Mouse (Mus musculus): ENCODE measurements around the gene Enho. TPM values are rescaled to one million over a fixed set of nuclear protein-coding genes. Genes with fewer than 3 reads are reported as not detected.
"Not testable (repeated sequence)": the region's sequence is repeated elsewhere in the genome, so short reads cannot be mapped to it uniquely, and the experiment has no call there.

The Enho gene
- polyA plus RNA-seq (2021) = 3.0 TPM

DNA sequence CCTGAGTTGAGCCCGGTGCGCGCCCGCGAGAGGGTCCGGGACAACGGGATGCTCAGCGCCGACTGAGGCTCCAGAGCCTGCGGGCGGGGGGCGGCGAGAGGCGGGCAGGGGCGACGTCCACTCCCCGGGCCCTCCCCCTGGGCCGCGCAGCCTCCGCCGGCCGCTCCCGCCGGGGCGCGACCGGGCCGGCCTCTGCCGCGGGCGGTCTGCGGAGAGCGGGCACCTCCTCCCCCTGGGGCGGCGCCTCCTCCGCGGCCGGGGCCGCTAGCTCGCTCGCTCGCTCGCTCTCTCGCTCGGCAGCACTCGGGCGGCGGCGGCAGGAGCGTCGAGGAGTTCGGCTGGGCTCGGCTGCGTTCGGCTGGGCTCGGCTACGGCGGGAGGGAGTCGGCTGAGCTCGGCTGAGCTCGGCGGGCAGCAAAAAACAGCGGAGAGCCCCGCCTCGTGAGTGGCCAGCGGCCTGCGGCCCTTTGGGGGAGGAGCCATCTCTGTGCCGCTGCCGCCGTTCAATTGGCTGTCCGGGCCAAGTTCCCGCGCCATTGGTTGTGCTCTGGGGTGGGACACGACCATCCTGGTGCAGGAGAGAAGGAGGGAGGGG lies at the start of gene Enho:
Gene Enho (minus strand): TSS at position 412 of the 595 bp plus-strand sequence.
- peak; percentile 55 for DNase-seq (ENCODE audit: low read depth, low spot score)
- CTCF ChIA-PET = no interaction called here
- no peak for TF ChIP-seq CTCF (IDR thresholded peaks at IDR 0.05)
- H3K27me3 ChIP-seq = no peaks in the 10 kb centered on the region
- POLR2A ChIA-PET = no interaction called here
- ATAC-seq = peak; percentile 89
- in situ Hi-C loops (cut with MboI; ENCODE audit: low pct_unique_long_range_greater_than_20kb) = no loop called here

DNA sequence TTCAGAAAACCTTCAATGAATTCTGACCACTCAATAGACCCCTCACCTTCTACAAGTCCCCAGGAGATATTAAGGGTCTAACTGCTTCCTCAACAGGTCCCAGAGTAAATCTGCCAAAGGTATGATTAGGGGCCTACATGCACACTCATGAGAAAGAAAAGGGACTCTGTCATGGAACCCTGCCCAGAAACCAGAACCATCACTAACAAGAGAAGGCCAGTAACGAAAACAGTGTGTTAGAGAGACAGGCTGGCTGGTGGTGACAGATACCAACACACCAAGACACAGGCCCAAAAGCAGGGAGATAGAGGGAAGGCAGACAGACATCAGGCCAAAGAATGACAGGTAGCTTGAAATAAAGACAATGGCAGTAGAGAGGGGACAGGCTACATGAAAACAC lies 48.4 kb upstream of the Enho start:
- ATAC-seq; CTCF ChIA-PET; H3K27me3 ChIP-seq; DNase-seq (ENCODE audit: low read depth, low spot score); POLR2A ChIA-PET; in situ Hi-C loops (cut with MboI; ENCODE audit: low pct_unique_long_range_greater_than_20kb): not testable (repeated sequence)

DNA sequence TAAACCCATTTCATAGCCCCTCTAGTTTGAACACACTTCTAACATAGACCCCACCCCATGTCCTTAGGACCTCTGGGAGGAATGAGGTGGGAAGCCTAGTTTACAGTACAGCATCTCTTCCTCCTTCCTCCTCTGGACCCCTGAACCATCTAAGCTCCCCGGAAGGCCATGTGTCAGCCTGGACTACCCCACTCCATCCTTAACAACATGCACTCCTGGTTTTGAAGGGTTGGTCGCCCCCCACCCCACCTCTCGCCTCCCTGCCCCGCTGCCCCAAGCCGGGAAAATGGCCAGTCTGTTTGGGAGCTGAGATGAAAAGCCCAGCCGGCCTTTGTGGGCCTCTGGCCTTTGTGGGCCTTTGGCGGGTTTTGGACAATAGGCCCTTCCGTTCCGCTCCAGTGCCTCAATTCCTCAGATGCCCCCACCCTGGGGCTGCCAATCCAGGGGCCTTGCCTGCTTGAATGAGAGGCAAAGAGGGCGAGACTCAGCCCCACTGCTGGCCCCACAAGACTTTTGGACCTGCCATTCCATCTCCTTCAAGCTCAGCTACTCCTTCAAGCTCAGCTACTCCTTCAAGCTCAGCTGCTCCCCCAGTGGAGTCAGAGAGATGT lies 45.9 kb upstream of the Enho start:
- H3K27me3 ChIP-seq; in situ Hi-C loops (cut with MboI; ENCODE audit: low pct_unique_long_range_greater_than_20kb); POLR2A ChIA-PET; CTCF ChIA-PET; DNase-seq (ENCODE audit: low read depth, low spot score); ATAC-seq: not testable (repeated sequence)

DNA sequence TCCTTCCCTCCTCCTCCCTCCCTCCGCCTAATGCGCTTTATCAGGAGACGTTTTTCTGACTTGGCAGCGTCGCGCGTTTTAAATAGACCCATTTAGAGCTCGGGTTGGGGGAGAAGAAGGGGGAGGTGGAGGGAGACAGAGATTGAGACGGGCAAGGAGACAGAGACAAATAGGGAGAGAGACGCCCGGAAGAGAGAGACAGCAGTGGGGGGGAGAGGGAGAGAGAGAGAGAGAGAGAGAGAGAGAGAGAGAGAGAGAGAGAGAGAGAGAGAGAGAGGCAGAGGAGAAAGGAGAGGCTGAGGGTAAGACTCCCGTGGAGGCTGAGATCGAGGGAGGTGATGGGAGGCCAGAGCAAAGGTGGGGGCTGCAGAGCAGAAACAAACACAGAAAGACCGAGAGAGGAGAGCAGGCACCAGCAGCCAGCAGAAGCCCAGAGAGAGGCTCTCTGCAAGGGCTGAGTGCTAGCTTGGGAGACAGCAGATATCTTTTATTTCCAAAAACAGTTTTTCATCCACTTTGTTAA lies 44.9 kb upstream of the Enho start:
- H3K27me3 ChIP-seq; in situ Hi-C loops (cut with MboI; ENCODE audit: low pct_unique_long_range_greater_than_20kb); POLR2A ChIA-PET; ATAC-seq; DNase-seq (ENCODE audit: low read depth, low spot score); CTCF ChIA-PET: not testable (repeated sequence)

DNA sequence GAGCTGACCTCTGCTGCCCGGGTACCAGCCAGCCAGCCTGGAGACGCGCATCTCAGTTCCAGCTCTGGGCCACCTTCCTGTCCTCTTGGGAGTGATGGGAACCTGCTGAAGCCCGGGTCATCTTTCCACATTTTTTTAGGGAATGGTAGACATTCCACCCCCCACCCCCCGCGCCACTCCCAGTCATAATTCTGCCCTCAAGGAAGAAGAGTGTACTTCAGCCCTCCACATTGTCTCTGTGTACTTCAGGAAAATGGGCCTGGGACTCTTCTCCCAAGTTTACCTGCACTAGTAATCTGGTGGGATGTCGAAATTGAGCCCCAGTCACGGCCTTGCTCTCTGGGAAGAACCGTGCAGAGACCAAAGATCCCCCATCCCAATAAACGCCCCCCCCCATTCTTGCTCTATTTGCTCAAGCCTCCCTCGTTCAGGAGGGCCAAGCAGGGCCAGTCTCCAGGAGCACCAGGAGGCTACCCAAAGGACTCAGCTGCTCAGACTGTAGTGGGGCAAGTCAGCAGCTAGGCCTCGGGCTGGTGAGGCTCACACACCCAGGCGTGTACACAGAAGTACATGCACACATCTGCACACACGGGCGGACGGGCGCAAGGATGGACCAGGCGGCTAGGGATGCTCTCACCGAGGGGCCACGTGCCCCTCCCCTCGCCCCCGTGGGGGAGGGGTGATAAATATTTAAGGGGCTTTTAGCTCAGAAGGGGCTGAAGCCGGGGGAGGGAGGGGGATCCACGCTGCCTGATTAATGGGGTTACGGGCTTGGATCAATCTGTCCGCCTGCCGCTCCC lies 44.2 kb upstream of the Enho start:
- peak; percentile 26 for ATAC-seq
- H3K27me3 ChIP-seq; CTCF ChIA-PET; DNase-seq (ENCODE audit: low read depth, low spot score); POLR2A ChIA-PET; in situ Hi-C loops (cut with MboI; ENCODE audit: low pct_unique_long_range_greater_than_20kb): not testable (repeated sequence)

DNA sequence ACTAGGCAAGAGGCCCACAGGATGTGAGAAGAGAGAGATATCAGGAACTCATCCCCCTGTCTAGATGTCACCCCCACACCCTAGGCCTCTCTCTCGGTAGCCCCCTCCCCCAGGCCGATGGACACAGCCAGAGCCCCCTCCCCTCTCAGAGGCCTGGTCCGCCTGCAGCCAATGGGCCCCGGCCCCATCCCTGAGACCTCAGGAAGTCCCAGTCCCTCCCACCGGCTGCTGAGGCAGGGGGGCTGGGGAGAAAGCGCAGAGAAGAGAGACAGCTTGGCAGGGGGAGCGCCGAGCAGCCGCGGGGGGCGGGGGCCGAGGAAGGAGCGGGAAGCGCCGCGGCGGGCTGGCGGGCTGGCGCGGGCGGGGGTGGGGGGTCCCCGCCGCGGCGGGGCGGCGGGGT lies 43.2 kb upstream of the Enho start:
- H3K27me3 ChIP-seq, CTCF ChIA-PET: not testable (repeated sequence)
- ATAC-seq = peak; percentile 38

DNA sequence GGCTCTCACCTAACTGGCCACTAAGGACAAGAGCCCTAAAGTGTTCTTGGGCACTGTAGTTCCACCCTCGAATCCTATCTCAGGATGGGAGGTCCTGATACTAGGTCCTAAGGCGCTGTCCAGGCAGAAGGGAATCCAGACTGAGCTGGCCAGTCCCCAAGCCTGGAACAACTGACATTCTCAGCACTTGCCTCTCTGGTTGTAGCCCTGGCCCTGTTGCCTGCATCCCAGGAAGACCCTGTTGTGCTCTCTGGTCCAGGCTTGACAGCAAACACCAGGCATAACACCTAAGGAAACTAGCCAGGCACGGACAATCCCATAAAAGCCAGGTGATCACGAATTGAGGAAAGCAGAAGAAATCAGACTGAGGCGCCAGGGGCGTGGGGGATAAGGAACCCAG lies 42.7 kb upstream of the Enho start:
- DNase-seq (ENCODE audit: low read depth, low spot score) = no peak
- ChIA-PET POLR2A (no interaction called here), CTCF (no interaction called here)
- no peak for TF ChIP-seq CTCF (IDR thresholded peaks at IDR 0.05)
- in situ Hi-C loops (cut with MboI; ENCODE audit: low pct_unique_long_range_greater_than_20kb) = no loop called here
- no peak for ATAC-seq
- no peaks in the 10 kb centered on the region for H3K27me3 ChIP-seq

More for the DNA sequence above, 43.2 kb upstream of the Enho start:
- DNase-seq (ENCODE audit: low read depth, low spot score); POLR2A ChIA-PET; in situ Hi-C loops (cut with MboI; ENCODE audit: low pct_unique_long_range_greater_than_20kb): not testable (repeated sequence)

DNA sequence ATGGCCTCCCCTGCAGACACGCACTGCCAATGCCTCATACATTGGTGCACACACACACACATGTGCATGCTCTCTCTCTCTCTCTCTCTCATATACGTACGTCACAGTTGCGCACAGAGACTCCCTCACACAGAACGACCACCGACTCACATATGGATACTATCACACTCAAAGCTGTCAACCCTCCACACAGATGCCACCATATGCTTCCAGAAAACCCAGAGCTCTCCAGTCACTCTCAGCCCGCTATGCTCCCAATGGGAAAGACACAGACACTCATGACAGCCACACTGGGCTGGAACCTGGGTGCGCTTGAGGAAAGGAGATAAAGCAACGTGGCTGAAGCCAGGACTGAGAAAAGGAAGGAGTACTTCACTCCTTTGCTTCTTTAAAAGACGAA lies 41.8 kb upstream of the Enho start:
- no peak for DNase-seq (ENCODE audit: low read depth, low spot score)
- H3K27me3 ChIP-seq = no peaks in the 10 kb centered on the region
- ATAC-seq = no peak
- TF ChIP-seq CTCF (IDR thresholded peaks at IDR 0.05) = no peak
- ChIA-PET CTCF (no interaction called here), POLR2A (no interaction called here)
- in situ Hi-C loops (cut with MboI; ENCODE audit: low pct_unique_long_range_greater_than_20kb) = no loop called here

DNA sequence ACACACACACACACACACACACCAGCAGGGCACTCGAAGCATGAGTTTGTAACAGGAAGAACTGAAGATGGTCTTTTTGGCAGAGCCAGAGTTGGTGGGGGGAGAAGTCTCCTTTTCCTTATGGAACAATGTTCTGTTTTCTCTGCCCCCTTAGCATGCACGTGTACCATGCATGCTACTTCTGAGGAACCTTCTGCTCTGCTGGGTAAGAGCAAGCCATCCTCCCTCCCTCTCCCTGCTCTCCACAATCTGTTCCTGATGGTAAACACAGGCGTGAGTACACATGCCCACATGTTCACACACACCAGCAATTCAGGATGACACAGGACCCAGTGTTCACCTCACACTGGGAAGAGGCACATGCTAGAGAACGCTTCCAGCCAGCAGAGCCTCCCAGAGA lies 41.1 kb upstream of the Enho start:
- CTCF ChIA-PET = no interaction called here
- no peak for ATAC-seq
- no peak for TF ChIP-seq CTCF (IDR thresholded peaks at IDR 0.05)
- H3K27me3 ChIP-seq = no peaks in the 10 kb centered on the region
- POLR2A ChIA-PET = no interaction called here
- no peak for DNase-seq (ENCODE audit: low read depth, low spot score)
- in situ Hi-C loops (cut with MboI; ENCODE audit: low pct_unique_long_range_greater_than_20kb) = no loop called here

DNA sequence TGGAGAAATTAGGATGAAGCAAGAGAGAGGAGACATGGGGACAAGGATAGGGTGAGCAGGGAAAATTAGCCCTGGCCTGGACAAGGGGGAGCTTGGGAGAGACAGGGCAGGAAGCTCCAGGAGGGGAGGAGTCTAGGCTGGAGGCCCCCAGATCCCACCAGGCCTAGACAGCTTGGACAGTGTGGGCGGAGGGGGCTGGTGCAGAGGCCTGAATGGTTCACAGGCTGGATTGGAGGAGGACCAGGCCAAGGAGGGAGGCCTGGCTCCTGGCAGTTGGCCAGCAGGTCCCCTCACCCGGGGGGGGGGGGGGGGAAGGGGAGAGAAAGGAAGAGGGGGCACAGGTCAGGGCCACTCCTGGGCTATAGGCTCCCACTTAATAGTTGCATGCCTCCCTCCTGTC lies 39.2 kb upstream of the Enho start:
- ChIA-PET CTCF (no interaction called here), POLR2A (no interaction called here)
- ATAC-seq (no peak), DNase-seq (ENCODE audit: low read depth, low spot score) (no peak)
- in situ Hi-C loops (cut with MboI; ENCODE audit: low pct_unique_long_range_greater_than_20kb) = no loop called here
- H3K27me3 ChIP-seq = no peaks in the 10 kb centered on the region
- no peak for TF ChIP-seq CTCF (IDR thresholded peaks at IDR 0.05)

DNA sequence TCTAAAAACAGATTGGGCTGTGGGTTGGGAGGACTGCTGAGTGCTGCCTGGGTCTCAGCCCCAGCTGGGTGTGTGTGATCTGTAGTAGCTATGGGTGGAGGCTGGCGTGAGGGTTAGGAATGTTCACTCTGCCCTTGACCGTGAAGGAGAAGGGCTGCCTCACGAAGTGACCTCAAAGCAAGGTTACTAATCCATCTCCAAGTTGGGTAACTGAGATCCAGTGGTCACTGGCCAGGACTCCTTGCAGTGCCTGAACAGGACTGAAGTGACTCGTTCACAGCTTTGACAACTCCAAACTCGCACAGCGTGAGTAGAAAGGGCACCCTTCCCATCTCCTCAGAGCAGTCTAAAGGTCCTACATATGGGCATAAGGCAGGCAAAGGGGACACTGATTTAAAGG lies 38.7 kb upstream of the Enho start:
- H3K27me3 ChIP-seq = no peaks in the 10 kb centered on the region
- ATAC-seq = peak; percentile 17
- no peak for TF ChIP-seq CTCF (IDR thresholded peaks at IDR 0.05)
- ChIA-PET POLR2A (no interaction called here), CTCF (interaction anchor here (1.4 kb wide), 1 partner anchor 11 kb away, joined by 4 read pairs; no protein-coding TSS in a partner anchor)
- in situ Hi-C loops (cut with MboI; ENCODE audit: low pct_unique_long_range_greater_than_20kb) = no loop called here
- no peak for DNase-seq (ENCODE audit: low read depth, low spot score)

Data from Patski (cell line).